Mouse (Mus musculus): ENCODE results near the gene Znrf2. TPM values are rescaled to one million over a fixed set of nuclear protein-coding genes. Genes with fewer than 3 reads are reported as not detected.

Znrf2 gene
- polyA plus RNA-seq, 1 experiment from 2014 or later: 5.1 TPM

GRCm38 (mm10) chr6:54902547-54902946, 85.8 kb downstream of the Znrf2 start:
- no peaks in the 10 kb centered on the region for H3K27me3 ChIP-seq
- WGBS: 91% methylated on average over 2 of the region's 2 CpGs
- peaks cover 11% of the 10 kb centered on the region; the same call in 1 of the 2 replicates for H3K4me1 ChIP-seq (replicated peaks)
- H3K4me3 ChIP-seq: no peak overlapping the region
- H3K9me3 ChIP-seq: no peaks in the 10 kb centered on the region
- no peak overlapping the region for H3K4me2 ChIP-seq
- H3K9ac ChIP-seq: no peak overlapping the region
- no peak overlapping the region for H3K27ac ChIP-seq (replicated peaks)
- ATAC-seq (ENCODE audit: low read depth): no peak
- no peaks in the 10 kb centered on the region for H3K36me3 ChIP-seq

- no peak overlapping the region for H3K9ac ChIP-seq
- H3K4me3 ChIP-seq: no peak overlapping the region
- WGBS: 74% methylated on average over 10 of the region's 10 CpGs
- no peaks in the 10 kb centered on the region for H3K27me3 ChIP-seq
- H3K27ac ChIP-seq (replicated peaks): 0 out of 2 replicates have a peak overlapping the region, but pooled peaks have one; percentile 30
- H3K4me2 ChIP-seq: no peak overlapping the region
- ATAC-seq (ENCODE audit: low read depth): peak; percentile 87
- no peaks in the 10 kb centered on the region for H3K9me3 ChIP-seq
- H3K36me3 ChIP-seq: no peaks in the 10 kb centered on the region
- H3K4me1 ChIP-seq (replicated peaks): peaks cover 11% of the 10 kb centered on the region; the same call in 1 of the 2 replicates
These were observed 89.6 kb downstream of the Znrf2 start for GRCm38 (mm10) chr6:54906053-54907040.

GRCm38 (mm10) chr6:54914977-54915376, 98.3 kb downstream of the Znrf2 start:
- Histone ChIP-seq H3K9ac (no peak overlapping the region), H3K4me2 (no peak overlapping the region), H3K9me3 (no peaks in the 10 kb centered on the region), H3K27me3 (no peaks in the 10 kb centered on the region), H3K4me3 (no peak overlapping the region), H3K36me3 (no peaks in the 10 kb centered on the region), H3K4me1 (replicated peaks) (no peaks in the 10 kb centered on the region), H3K27ac (replicated peaks) (no peak overlapping the region)
- WGBS: 92% methylated on average over 4 of the region's 4 CpGs
- no peak for ATAC-seq (ENCODE audit: low read depth)

GRCm38 (mm10) chr6:54916163-54916562, 99.4 kb downstream of the Znrf2 start:
- Histone ChIP-seq H3K27ac (replicated peaks) (no peak overlapping the region), H3K4me1 (replicated peaks) (no peaks in the 10 kb centered on the region), H3K27me3 (no peaks in the 10 kb centered on the region), H3K9me3 (no peaks in the 10 kb centered on the region), H3K9ac (no peak overlapping the region), H3K4me3 (no peak overlapping the region), H3K4me2 (no peak overlapping the region), H3K36me3 (no peaks in the 10 kb centered on the region)
- WGBS: 66% methylated on average over 4 of the region's 4 CpGs
- ATAC-seq (ENCODE audit: low read depth): no peak

GRCm38 (mm10) chr6:54916941-54917340, 100.2 kb downstream of the Znrf2 start:
- no peaks in the 10 kb centered on the region for H3K27me3 ChIP-seq

GRCm38 (mm10) chr6:54917523-54917922, 100.8 kb downstream of the Znrf2 start:
- ATAC-seq (ENCODE audit: low read depth): no peak
- no peak overlapping the region for H3K4me2 ChIP-seq
- no peak overlapping the region for H3K4me3 ChIP-seq
- H3K27me3 ChIP-seq: no peaks in the 10 kb centered on the region
- H3K9ac ChIP-seq: no peak overlapping the region
- H3K27ac ChIP-seq (replicated peaks): no peak overlapping the region
- no peaks in the 10 kb centered on the region for H3K4me1 ChIP-seq (replicated peaks)
- no peaks in the 10 kb centered on the region for H3K9me3 ChIP-seq
- H3K36me3 ChIP-seq: no peaks in the 10 kb centered on the region
- 52% methylated on average over 4 of the region's 4 CpGs for WGBS

More at GRCm38 (mm10) chr6:54916941-54917340, 100.2 kb downstream of the Znrf2 start:
- no peak for ATAC-seq (ENCODE audit: low read depth)
- H3K4me2 ChIP-seq: no peak overlapping the region
- no peaks in the 10 kb centered on the region for H3K4me1 ChIP-seq (replicated peaks)
- no peaks in the 10 kb centered on the region for H3K36me3 ChIP-seq
- WGBS: 77% methylated on average over 4 of the region's 4 CpGs
- H3K9ac ChIP-seq: no peak overlapping the region
- no peak overlapping the region for H3K27ac ChIP-seq (replicated peaks)
- H3K4me3 ChIP-seq: no peak overlapping the region
- no peaks in the 10 kb centered on the region for H3K9me3 ChIP-seq

- H3K4me1 ChIP-seq (replicated peaks): no peaks in the 10 kb centered on the region
- no peaks in the 10 kb centered on the region for H3K27me3 ChIP-seq
- no peak for ATAC-seq (ENCODE audit: low read depth)
- no peak overlapping the region for H3K4me2 ChIP-seq
- H3K36me3 ChIP-seq: no peaks in the 10 kb centered on the region
- H3K9me3 ChIP-seq: no peaks in the 10 kb centered on the region
- H3K27ac ChIP-seq (replicated peaks): no peak overlapping the region
- 88% methylated on average over 5 of the region's 5 CpGs for WGBS
- no peak overlapping the region for H3K9ac ChIP-seq
- no peak overlapping the region for H3K4me3 ChIP-seq
These were observed 101.8 kb downstream of the Znrf2 start for GRCm38 (mm10) chr6:54918521-54918920.

- ATAC-seq (ENCODE audit: low read depth): no peak
- Histone ChIP-seq H3K9me3 (no peaks in the 10 kb centered on the region), H3K27me3 (no peaks in the 10 kb centered on the region), H3K27ac (replicated peaks) (no peak overlapping the region), H3K4me3 (no peak overlapping the region), H3K9ac (no peak overlapping the region), H3K4me2 (no peak overlapping the region), H3K36me3 (no peaks in the 10 kb centered on the region), H3K4me1 (replicated peaks) (no peaks in the 10 kb centered on the region)
- WGBS: 94% methylated on average over 16 of the region's 16 CpGs
These were observed 107.8 kb downstream of the Znrf2 start for GRCm38 (mm10) chr6:54924538-54924937.

GRCm38 (mm10) chr6:54925736-54926440, 109.2 kb downstream of the Znrf2 start:
- 76% methylated on average over 7 of the region's 7 CpGs for WGBS
- H3K9ac ChIP-seq: no peak overlapping the region

GRCm38 (mm10) chr6:54926899-54927298, 110.2 kb downstream of the Znrf2 start:
- no peak overlapping the region for H3K4me3 ChIP-seq
- no peak for ATAC-seq (ENCODE audit: low read depth)
- H3K9ac ChIP-seq: no peak overlapping the region
- no peaks in the 10 kb centered on the region for H3K9me3 ChIP-seq
- H3K27ac ChIP-seq (replicated peaks): no peak overlapping the region
- H3K4me1 ChIP-seq (replicated peaks): no peaks in the 10 kb centered on the region
- WGBS: 65% methylated on average over 2 of the region's 2 CpGs
- H3K4me2 ChIP-seq: no peak overlapping the region
- H3K36me3 ChIP-seq: no peaks in the 10 kb centered on the region
- no peaks in the 10 kb centered on the region for H3K27me3 ChIP-seq

More at GRCm38 (mm10) chr6:54925736-54926440, 109.2 kb downstream of the Znrf2 start:
- ATAC-seq (ENCODE audit: low read depth): no peak
- no peaks in the 10 kb centered on the region for H3K4me1 ChIP-seq (replicated peaks)
- H3K36me3 ChIP-seq: no peaks in the 10 kb centered on the region
- no peaks in the 10 kb centered on the region for H3K9me3 ChIP-seq
- no peak overlapping the region for H3K27ac ChIP-seq (replicated peaks)
- no peak overlapping the region for H3K4me2 ChIP-seq
- H3K27me3 ChIP-seq: no peaks in the 10 kb centered on the region
- no peak overlapping the region for H3K4me3 ChIP-seq

- no peak for ATAC-seq (ENCODE audit: low read depth)
- Histone ChIP-seq H3K4me2 (no peak overlapping the region), H3K4me3 (no peak overlapping the region), H3K4me1 (replicated peaks) (no peaks in the 10 kb centered on the region), H3K27ac (replicated peaks) (no peak overlapping the region), H3K36me3 (no peaks in the 10 kb centered on the region), H3K27me3 (no peaks in the 10 kb centered on the region), H3K9me3 (no peaks in the 10 kb centered on the region), H3K9ac (no peak overlapping the region)
- 96% methylated on average over 6 of the region's 6 CpGs for WGBS
These were observed 111.2 kb downstream of the Znrf2 start for GRCm38 (mm10) chr6:54927946-54928345.

GRCm38 (mm10) chr6:54931641-54932040, 114.9 kb downstream of the Znrf2 start:
- 96% methylated on average over 4 of the region's 4 CpGs for WGBS
- H3K36me3 ChIP-seq: no peaks in the 10 kb centered on the region
- H3K4me3 ChIP-seq: no peak overlapping the region
- no peaks in the 10 kb centered on the region for H3K27me3 ChIP-seq
- H3K4me2 ChIP-seq: no peak overlapping the region
- no peaks in the 10 kb centered on the region for H3K9me3 ChIP-seq
- H3K9ac ChIP-seq: no peak overlapping the region
- H3K4me1 ChIP-seq (replicated peaks): no peaks in the 10 kb centered on the region
- no peak for ATAC-seq (ENCODE audit: low read depth)
- H3K27ac ChIP-seq (replicated peaks): no peak overlapping the region

Measured in neural tube, embryonic 13.5 days (tissue).